Mouse (Mus musculus): ENCODE measurements around the gene Tcea2.

Tcea2 gene

DNA sequence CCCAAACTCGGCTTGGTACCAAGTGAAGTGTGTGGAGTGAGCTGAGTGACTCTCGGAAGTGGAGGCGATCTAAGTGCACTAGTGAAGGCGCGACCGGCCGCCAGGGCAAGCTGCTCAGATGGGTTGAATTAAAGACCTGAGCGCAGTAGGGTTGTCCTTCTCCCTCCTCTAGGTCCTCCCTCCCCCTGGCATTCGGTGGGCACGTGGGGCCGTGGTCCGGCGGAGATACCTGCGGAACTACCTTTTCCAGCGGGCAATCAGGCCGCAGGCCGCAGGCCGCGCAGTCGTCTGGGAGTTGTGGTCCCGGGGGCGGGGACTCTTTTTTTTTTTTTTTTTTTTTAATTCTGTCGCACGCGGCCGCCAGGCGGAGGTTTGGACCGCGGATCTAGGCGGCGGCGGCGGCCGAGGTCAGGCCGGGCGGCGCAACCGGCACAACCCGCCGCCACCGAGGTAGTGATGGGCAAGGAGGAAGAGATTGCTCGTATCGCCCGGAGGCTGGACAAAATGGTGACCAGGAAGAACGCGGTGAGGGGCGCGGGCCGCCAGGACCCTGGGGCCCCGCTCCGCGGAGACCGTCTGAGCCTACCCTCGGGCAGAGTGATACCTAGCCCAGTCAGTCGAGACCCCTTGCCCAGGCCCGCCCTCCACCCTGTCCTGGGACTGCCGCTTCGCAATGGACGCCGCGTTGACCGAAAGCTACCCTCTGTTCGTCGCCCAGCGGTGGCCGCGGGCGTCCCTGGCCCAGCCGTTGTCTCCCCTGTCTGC is at the start of gene Tcea2:
Gene Tcea2 (plus strand): TSS at position 360 of the 765 bp plus-strand sequence.
- DNase-seq (ENCODE audit: extremely low spot score, low read depth, low spot score): no peak

DNA sequence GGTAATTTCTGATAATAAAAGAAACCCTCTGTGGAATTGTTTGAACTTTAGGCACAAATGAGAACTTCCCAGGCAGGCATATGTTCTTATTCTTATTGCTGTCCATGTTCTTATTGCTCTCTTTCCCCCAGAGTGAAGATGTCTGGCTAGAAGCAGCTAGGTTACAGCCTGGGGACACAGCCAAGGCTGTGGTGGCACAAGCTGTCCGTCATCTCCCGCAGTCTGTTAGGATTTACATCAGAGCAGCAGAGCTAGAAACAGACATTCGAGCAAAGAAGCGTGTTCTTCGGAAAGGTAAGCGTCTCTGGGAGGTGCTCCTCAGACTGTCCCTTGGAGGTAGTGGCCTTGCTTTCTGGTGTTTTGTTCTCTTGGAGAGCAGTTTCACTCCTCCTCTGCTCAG is 47.5 kb upstream of the Tcea2 start:
- no peak for DNase-seq (ENCODE audit: extremely low spot score, low read depth, low spot score)

DNA sequence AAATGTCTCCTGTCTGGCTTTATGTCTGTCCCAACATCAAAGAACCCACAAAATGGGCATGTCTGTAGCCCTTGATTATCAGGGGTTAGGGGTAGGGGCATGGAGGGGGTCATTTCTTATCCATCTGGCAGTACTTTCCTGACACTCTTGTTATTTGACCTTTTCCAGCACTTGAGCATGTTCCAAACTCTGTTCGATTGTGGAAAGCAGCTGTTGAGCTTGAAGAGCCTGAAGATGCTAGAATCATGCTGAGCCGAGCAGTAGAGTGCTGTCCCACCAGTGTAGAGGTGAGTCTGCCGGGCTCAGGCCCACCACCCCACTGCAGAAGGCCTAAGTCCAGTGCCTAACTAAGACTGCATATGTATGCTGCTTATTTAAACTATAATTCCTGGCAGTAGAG is 44.2 kb upstream of the Tcea2 start:
- DNase-seq (ENCODE audit: extremely low spot score, low read depth, low spot score): no peak

GRCm38 (mm10) chr2:181644361-181644760 is 35.7 kb upstream of the Tcea2 start:
- DNase-seq (ENCODE audit: extremely low spot score, low read depth, low spot score): peak; percentile 37

GRCm38 (mm10) chr2:181645666-181646065 is 34.4 kb upstream of the Tcea2 start:
- peak; percentile 20 for DNase-seq (ENCODE audit: extremely low spot score, low read depth, low spot score)

DNA sequence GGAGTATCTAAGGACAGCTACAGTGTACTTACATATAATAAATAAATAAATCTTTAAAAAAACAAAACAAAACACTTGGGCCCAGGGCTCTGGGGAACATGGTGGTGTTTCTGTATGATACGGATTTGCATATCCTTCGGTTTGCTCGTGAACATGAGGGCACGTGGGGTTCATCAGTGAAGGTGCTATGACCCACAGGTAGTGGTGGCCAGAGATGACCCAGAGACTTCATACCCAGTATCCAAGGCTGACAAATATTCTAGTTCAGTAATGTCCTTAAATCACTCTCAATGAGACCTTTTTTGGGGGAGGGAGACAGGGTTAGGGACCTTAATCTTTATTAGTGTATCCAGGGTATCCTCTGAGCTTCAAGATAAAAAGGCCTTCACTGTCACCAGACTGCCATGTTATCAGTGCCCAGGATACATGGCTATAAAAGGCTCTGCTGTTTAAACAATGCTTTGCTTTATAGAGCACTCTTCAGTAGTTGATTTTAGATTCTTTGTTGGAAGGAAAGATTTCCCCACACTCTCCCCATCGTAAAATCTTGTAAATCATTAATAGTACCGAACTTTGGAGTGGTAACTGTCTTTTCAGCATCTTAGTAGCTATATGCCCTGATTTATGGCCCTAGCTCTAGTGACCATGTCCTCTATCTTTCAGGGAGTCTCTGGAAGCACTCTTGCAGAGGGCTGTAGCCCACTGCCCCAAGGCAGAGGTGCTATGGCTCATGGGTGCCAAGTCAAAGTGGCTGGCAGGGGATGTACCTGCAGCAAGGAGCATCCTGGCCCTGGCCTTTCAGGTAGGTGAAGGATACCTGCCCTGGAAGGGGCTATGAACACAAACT is 33.3 kb upstream of the Tcea2 start:
- DNase-seq (ENCODE audit: extremely low spot score, low read depth, low spot score): no peak

DNA sequence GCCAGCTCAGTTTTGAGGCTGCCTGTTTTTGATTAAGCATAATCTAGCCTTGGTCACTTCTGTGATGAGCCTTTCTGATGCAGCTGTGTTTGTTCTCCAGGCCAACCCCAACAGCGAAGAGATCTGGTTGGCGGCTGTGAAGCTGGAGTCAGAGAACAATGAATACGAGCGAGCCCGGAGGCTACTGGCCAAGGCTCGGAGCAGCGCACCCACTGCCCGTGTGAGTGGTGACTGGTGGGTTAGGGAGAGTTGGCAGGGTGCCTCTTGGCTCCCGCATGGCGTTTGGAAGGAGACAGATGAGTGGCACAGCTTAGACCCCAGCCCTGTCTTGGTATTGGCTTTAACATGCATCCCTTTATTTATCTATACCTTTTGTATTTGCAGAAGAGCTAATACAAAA is 31.2 kb upstream of the Tcea2 start:
- DNase-seq (ENCODE audit: extremely low spot score, low read depth, low spot score): no peak

DNA sequence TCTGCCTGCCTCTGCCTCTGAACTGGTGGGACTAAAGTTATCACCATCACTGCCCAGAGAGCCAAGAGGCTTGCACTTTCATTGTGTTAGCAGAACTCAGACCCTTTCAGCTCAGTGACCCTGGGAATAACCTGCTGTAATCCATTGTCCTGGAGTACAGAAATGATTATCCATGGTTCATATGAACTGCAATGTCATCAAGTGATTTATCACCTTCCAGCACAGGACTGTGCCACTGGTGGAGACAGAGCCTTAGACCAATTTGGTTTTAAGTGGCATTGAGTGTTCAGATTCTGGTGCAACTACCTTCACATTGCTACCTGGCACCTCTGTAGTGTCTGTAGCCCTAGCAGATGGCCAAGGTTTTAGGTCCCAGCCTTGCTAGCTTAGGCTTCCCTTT is 27.0 kb upstream of the Tcea2 start:
- DNase-seq (ENCODE audit: extremely low spot score, low read depth, low spot score): no peak

- no peak for DNase-seq (ENCODE audit: extremely low spot score, low read depth, low spot score)
Measured at GRCm38 (mm10) chr2:181653523-181653922, 26.6 kb upstream of the Tcea2 start.

DNA sequence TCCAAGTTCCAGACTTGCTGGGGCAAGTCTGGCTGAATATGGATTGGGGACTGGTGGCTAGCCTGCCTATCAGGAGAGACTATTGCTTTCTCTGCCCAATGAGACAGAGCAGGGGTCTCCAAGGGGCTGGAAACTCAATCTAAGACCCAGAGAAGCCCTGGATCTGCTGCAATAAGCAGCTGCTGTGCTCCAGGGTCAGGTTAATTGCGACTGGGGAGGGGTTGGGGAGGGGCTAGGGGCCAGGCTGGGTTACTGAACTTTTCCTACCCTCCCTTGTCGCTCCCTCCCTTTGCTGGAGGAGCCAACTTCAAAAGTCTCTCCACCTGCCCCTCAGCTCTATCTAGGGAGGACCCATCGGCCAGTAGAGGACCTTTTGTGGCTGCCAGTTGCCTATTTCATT is 23.4 kb upstream of the Tcea2 start, which contains the start of gene Gm29797:
Gene Gm29797 (plus strand): TSS at position 301 of the 400 bp plus-strand sequence.
- no peak for DNase-seq (ENCODE audit: extremely low spot score, low read depth, low spot score)

GRCm38 (mm10) chr2:181657441-181657840 is 22.7 kb upstream of the Tcea2 start:
- no peak for DNase-seq (ENCODE audit: extremely low spot score, low read depth, low spot score)

- no peak for DNase-seq (ENCODE audit: extremely low spot score, low read depth, low spot score)
Measured at GRCm38 (mm10) chr2:181658528-181658927, 21.6 kb upstream of the Tcea2 start.

DNA sequence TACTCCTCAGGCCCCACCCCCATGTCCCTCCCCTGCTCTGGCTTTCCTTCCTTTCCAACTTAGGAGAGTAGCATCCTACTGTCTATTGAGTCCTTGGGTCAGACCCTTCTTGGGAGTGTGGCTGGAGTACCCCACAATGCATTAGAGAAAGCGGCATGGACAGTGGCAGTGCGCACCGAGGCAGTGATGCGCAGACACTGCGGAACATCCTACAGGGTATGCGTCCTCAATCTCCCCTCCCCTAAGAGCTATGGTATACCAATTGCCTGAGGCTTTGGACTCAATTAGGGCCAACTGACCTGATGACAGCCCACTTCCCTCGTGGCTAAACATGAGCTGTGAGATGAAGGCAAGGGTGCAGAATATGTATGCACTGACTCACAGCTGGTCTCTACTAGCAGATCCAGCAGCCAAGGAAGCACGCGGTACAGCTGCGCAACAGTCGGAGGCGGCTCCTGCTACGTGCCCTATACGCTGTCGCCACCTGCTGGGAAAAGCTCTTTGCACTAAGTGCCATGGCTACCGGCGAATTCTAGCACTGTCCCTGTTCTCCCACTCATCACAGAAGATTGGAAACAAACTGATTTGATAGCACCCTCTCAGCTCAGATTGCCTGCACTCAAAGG is 21.1 kb upstream of the Tcea2 start:
- no peak for DNase-seq (ENCODE audit: extremely low spot score, low read depth, low spot score)

DNA sequence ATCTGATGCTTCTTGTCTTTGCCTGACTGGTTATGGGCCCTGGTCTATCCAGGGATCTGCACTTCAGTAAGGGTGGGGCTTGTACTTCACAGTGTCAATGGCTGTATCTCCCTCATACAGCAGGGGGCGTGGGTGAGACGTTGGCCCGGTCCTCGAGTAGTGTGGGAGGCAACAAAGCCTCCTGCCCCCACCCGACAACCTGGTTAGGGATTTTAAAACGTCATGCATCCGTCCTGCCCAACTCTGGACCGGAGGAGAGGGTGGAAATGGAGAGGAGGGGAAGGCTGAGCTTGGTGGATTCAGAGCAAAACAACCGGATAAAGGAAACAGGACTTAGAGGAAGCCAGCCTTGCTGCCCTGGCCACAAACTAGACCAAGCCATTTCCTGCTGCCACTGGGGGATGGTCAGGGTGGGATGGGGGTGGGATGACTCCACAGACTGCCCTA is 20.5 kb upstream of the Tcea2 start:
- DNase-seq (ENCODE audit: extremely low spot score, low read depth, low spot score): no peak

DNA sequence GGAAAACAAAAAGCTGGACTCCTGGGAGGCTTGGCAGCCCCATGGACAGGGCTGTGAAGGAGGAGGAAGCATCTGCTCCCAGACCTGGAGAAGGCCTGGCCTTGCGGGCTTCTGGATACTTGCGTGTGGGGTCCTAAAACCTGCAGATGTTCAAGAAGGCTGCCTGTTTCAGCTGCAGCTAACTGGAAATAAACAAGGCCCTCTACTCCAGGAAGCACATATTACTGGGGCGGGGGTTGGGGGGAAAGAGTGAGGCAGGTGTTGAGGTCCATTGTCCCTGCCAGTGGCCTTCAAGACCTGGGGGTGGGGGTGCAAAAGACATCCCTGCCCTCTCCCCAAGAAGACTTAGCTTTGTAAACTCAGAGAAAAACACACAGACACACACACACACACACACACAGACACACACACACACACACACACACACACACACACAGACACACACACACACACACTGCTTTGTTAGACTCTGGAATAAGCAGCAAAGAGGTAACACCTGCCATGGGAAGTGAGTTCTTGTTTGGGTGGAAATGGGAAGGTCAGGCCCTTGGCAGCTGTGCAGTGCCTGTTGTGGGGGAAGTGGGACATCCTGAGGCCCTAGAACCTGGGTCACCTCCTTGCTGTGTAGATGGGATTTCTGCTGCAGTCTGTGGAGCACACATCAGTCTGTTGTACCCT is 17.4 kb upstream of the Tcea2 start:
- no peak for DNase-seq (ENCODE audit: extremely low spot score, low read depth, low spot score)

DNA sequence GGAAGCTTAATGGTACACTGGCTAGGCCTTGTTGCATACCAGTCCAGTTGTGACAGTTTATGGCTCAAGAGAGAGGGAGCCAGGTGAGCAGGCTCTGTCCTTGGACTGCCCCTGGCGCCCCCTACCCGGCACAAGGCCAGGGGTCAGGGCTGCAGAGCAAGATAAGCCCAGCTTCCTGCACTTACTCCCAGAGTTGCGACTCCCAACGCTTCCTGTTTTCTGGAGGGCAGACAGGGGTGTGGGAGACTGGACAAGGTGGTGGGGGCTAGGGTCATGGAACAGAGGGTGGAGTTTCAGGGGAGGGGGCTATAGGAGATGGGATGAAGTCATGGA is 16.8 kb upstream of the Tcea2 start:
- DNase-seq (ENCODE audit: extremely low spot score, low read depth, low spot score): no peak

DNA sequence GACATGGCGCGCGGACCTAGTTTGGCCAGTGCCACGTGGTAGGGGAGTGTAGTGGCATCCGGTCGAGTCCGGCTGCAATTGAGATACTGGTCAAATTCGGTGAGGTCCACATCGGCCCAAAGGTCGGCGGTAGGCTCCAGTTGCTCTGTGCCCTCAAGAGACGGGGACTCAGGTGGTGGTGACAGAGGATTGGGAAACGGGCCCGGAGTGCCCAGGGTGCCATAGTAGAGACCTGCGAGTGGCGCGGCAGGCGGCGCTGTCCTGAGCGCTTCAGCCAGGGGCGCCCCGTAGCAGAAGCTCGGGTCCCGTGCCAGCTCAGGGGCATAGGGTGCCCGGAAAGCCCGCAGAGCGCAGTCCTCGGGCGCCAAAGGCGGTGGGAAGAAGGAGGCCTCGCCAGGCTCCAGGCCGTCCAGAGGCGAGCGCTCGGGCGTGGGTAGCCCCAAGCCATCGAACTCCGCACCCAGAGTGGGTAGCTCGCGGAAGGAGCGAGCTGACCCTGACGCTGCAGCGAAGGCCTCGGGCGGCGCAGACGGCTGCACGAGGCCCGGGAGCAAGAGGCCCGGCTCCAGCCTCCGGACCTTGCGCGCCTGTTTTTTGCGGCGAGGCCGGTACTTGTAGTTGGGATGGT is 9.7 kb upstream of the Tcea2 start:
- DNase-seq (ENCODE audit: extremely low spot score, low read depth, low spot score): no peak

GRCm38 (mm10) chr2:181670913-181671311 is 9.2 kb upstream of the Tcea2 start:
- no peak for DNase-seq (ENCODE audit: extremely low spot score, low read depth, low spot score)

DNA sequence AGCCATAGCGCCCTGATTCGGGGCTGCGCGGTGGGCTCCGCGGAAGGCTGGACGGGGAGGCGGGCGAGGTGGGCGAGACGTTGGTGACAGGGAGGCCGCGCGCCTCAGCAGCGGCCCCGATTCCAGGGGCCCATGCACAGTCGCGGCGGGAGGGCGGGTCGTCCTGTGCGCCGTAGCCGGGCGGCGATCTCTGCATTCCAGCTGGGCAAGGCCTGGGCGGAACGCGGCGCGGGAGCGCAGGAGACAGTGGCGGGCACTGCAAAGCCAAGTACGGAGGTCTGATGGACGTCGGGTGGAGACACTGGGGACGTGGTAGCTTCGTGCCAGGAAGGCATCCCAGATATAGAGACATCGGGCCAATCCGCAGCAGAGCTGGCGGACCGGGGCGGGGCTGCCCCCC is 8.8 kb upstream of the Tcea2 start, which contains the start of gene Sox18:
Gene Sox18 (minus strand): TSS at position 315 of the 400 bp plus-strand sequence.
- DNase-seq (ENCODE audit: extremely low spot score, low read depth, low spot score): no peak

- no peak for DNase-seq (ENCODE audit: extremely low spot score, low read depth, low spot score)
Measured at GRCm38 (mm10) chr2:181671984-181672383, 8.1 kb upstream of the Tcea2 start.

DNA sequence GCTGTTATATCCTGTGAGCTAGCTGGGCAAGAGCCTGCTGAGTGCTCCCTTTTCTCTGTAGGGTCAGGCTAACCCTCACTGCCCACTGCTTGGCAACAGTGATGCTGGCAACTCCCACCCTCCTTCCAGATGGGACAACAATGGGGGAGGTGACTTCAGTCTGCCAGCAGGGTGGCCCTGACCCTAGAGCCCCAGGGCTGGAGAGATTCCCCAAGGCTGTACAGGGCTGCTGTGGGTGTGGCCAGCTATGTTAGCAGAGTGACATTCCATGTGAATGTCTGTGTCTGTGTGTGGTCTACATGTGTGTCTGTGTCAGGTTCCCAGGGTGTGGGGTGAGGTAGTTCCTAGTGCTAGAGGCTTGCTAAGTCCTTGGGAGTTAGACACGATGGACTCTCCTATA is 6.6 kb upstream of the Tcea2 start:
- DNase-seq (ENCODE audit: extremely low spot score, low read depth, low spot score): no peak

Measured in hindlimb bud, embryonic 11.5 days (tissue).